11 mouse cellular contexts compared by ENCODE assay signal in genomic region chr13:51411243-51411642, GRCm38 (mm10). TPM values are rescaled to one million over a fixed set of nuclear protein-coding genes. Genes with fewer than 3 reads are reported as not detected.
A peak's percentile ranks its signal among the peaks of the same experiment; 100 is the strongest.
DNase-seq lines count a peak whose midpoint lies in the region; ATAC-seq and TF ChIP-seq lines count a peak whose summit lies in the region.
"Had no signal": no experiment of that assay in that cellular context is flagged by ENCODE, and none has a peak within 500 bp of the region (broad histone marks: within the 10 kb centered on the region; RNA-seq: fewer than 3 reads in every experiment).

No protein-coding gene starts in this region.

- peak overlapping the region; percentile 26; the same call in 1 of the 2 replicates for H3K4me2 ChIP-seq in forebrain, embryonic 11.5 days (ENCODE audit: low read depth, low read length, severe bottlenecking)
- no peak overlapping the region; the same call in 1 of the 2 replicates for H3K4me2 ChIP-seq in forebrain, embryonic 13.5 days
- no peak overlapping the region for H3K4me2 ChIP-seq in liver, postnatal 0 days (ENCODE audit: low read depth, low read length)
- H3K4me2 ChIP-seq in limb, embryonic 15.5 days, result peak overlapping the region; percentile 57

- no peak for DNase-seq in forebrain, embryonic 11.5 days (ENCODE audit: low spot score)
- no peak for DNase-seq in liver, postnatal 0 days
- DNase-seq in liver, result no peak
- DNase-seq in cerebellum, postnatal 36 days, result no peak
- DNase-seq: kidney, adult 9 months; lung, postnatal 4 days had no signal

- H3K27me3 ChIP-seq in forebrain, embryonic 11.5 days (ENCODE audit: control insufficient read depth, insufficient read depth, low read length), result no peaks in the 10 kb centered on the region
- peaks cover 13% of the 10 kb centered on the region for H3K27me3 ChIP-seq in forebrain, embryonic 13.5 days
- H3K27me3 ChIP-seq in liver, postnatal 0 days (ENCODE audit: insufficient read depth, low read length), result peaks cover 25% of the 10 kb centered on the region
- H3K27me3 ChIP-seq in limb, embryonic 15.5 days, result no peaks in the 10 kb centered on the region

- no peak overlapping the region for H3K9ac ChIP-seq in forebrain, embryonic 11.5 days (ENCODE audit: low read length)
- H3K9ac ChIP-seq in forebrain, embryonic 13.5 days, result no peak overlapping the region
- no peak overlapping the region for H3K9ac ChIP-seq in liver, postnatal 0 days (replicated peaks)
- H3K9ac ChIP-seq in limb, embryonic 15.5 days, result peak overlapping the region; percentile 26; the same call in 1 of the 2 replicates

- H3K36me3 ChIP-seq in forebrain, embryonic 11.5 days (ENCODE audit: control insufficient read depth, insufficient read depth, low read length), result no peaks in the 10 kb centered on the region
- 0 out of 2 replicates have a peak, but pooled peaks cover 6% of the 10 kb centered on the region for H3K36me3 ChIP-seq in forebrain, embryonic 13.5 days (ENCODE audit: poor library complexity, severe bottlenecking)
- H3K36me3 ChIP-seq in liver, postnatal 0 days (replicated peaks; ENCODE audit: insufficient read depth, low read length), result no peaks in the 10 kb centered on the region
- H3K36me3 ChIP-seq in limb, embryonic 15.5 days, result peaks cover 15% of the 10 kb centered on the region

- H3K27ac ChIP-seq in forebrain, embryonic 11.5 days (ENCODE audit: low read depth, low read length), result no peak overlapping the region
- no peak overlapping the region for H3K27ac ChIP-seq in forebrain, embryonic 13.5 days
- H3K27ac ChIP-seq in liver, postnatal 0 days (ENCODE audit: low read depth), result no peak overlapping the region
- peak overlapping the region; percentile 54 for H3K27ac ChIP-seq in embryonic fibroblast, embryonic 13.5 days (ENCODE audit: insufficient read depth, low read length)
- peak overlapping the region; percentile 88 for H3K27ac ChIP-seq in limb, embryonic 15.5 days

- WGBS in forebrain, embryonic 11.5 days, result 70% methylated on average over 9 of the region's 9 CpGs
- 77% methylated on average over 9 of the region's 9 CpGs for WGBS in forebrain, embryonic 13.5 days
- 64% methylated on average over 9 of the region's 9 CpGs for WGBS in liver, postnatal 0 days (ENCODE audit: insufficient replicate concordance)
- WGBS in limb, embryonic 15.5 days, result 22% methylated on average over 9 of the region's 9 CpGs

- 0 out of 2 replicates have a peak, but pooled peaks have one; percentile 29 for TF ChIP-seq EP300 in liver, postnatal 0 days (IDR thresholded peaks at IDR 0.05; ENCODE audit: low read depth)

- no peak for ATAC-seq in forebrain, embryonic 11.5 days (replicated peaks; ENCODE audit: low FRiP score)
- no peak for ATAC-seq in forebrain, embryonic 13.5 days
- ATAC-seq in liver, postnatal 0 days, result no peak
- ATAC-seq in limb, embryonic 15.5 days (ENCODE audit: insufficient number of reproducible peaks, low FRiP score, low TSS enrichment, low read depth), result no peak
- ATAC-seq in megakaryocyte progenitor cell, adult 5-6 weeks (replicated peaks; ENCODE audit: poor library complexity), result no peak
- ATAC-seq: forebrain, embryonic 16.5 days had no signal

- H3K4me3 ChIP-seq in forebrain, embryonic 11.5 days (ENCODE audit: low read depth, low read length), result no peak overlapping the region
- H3K4me3 ChIP-seq in forebrain, embryonic 13.5 days, result no peak overlapping the region
- no peak overlapping the region for H3K4me3 ChIP-seq in liver, postnatal 0 days (ENCODE audit: low read depth, low read length)
- peak overlapping the region; percentile 78 for H3K4me3 ChIP-seq in embryonic fibroblast, embryonic 13.5 days (ENCODE audit: insufficient read depth, low read length)
- peak overlapping the region; percentile 64 for H3K4me3 ChIP-seq in limb, embryonic 15.5 days

- peaks cover 5% of the 10 kb centered on the region; the same call in 1 of the 2 replicates for H3K9me3 ChIP-seq in forebrain, embryonic 11.5 days (ENCODE audit: control insufficient read depth, low read length)
- no peaks in the 10 kb centered on the region for H3K9me3 ChIP-seq in forebrain, embryonic 13.5 days (replicated peaks)
- no peaks in the 10 kb centered on the region for H3K9me3 ChIP-seq in liver, postnatal 0 days (ENCODE audit: low read length)
- H3K9me3 ChIP-seq in limb, embryonic 15.5 days, result no peaks in the 10 kb centered on the region

- TF ChIP-seq CTCF in liver, postnatal 0 days (IDR thresholded peaks at IDR 0.05; ENCODE audit: low read depth), result no peak
- TF ChIP-seq CTCF in embryonic fibroblast, embryonic 13.5 days (IDR thresholded peaks at IDR 0.05; ENCODE audit: borderline replicate concordance, insufficient read depth, low read length), result no peak

- peaks cover 11% of the 10 kb centered on the region; the same call in 1 of the 2 replicates for H3K4me1 ChIP-seq in forebrain, embryonic 11.5 days (replicated peaks; ENCODE audit: control insufficient read depth, insufficient read depth, low read length)
- peaks cover 22% of the 10 kb centered on the region for H3K4me1 ChIP-seq in forebrain, embryonic 13.5 days
- H3K4me1 ChIP-seq in liver, postnatal 0 days (ENCODE audit: insufficient read depth), result no peaks in the 10 kb centered on the region; the same call in 1 of the 2 replicates
- peaks cover 5% of the 10 kb centered on the region for H3K4me1 ChIP-seq in embryonic fibroblast, embryonic 13.5 days (ENCODE audit: control insufficient read depth, insufficient read depth, low read length)
- H3K4me1 ChIP-seq in limb, embryonic 15.5 days, result peaks cover 50% of the 10 kb centered on the region

- no peak; the same call in 1 of the 2 replicates for TF ChIP-seq POLR2A in embryonic fibroblast, embryonic 13.5 days (IDR thresholded peaks at IDR 0.05; ENCODE audit: low read depth, low read length)

RNA-seq across cellular contexts. Expression of gene S1pr3, which starts 2.8 kb away (rescaled TPM):
- 47.2 and 48.4 TPM in 2 replicates for polyA plus RNA-seq in forebrain, embryonic 11.5 days (2014; fragmentation: Nextera tagmentation; extraction: Ambion mirVana)
- 8.5 and 9.2 TPM in 2 replicates for polyA plus RNA-seq in forebrain, embryonic 13.5 days (2015; fragmentation: Nextera tagmentation; extraction: Ambion mirVana)
- polyA plus RNA-seq in liver, postnatal 0 days (2015; fragmentation: Nextera tagmentation; extraction: Ambion mirVana), result 1.3 and 1.4 TPM in 2 replicates
- polyA plus RNA-seq in embryonic fibroblast, embryonic 13.5 days (2011; ENCODE audit: insufficient read length, low read depth, missing spikeins), result 122 and 143 TPM in 2 replicates
- 101 and 109 TPM in 2 replicates for polyA plus RNA-seq in limb, embryonic 15.5 days (2015; fragmentation: Nextera tagmentation; extraction: Ambion mirVana)
- 12.5 and 13.0 TPM in 2 replicates for total RNA-seq in megakaryocyte progenitor cell, adult 5-6 weeks (2015)
- 8.0 and 8.2 TPM in 2 replicates for total RNA-seq in megakaryocyte progenitor cell, adult 5-6 weeks (2017)

Comparison
In these comparisons a context has a peak if more than half of its experiments do, and no peak if none do; other contexts are left out.
1. H3K4me2 ChIP-seq: peak in forebrain, embryonic 11.5 days (single experiment) and limb, embryonic 15.5 days (single experiment); none in forebrain, embryonic 13.5 days (single experiment) and liver, postnatal 0 days (single experiment).
2. H3K27ac ChIP-seq: peak in embryonic fibroblast, embryonic 13.5 days (single experiment) and limb, embryonic 15.5 days (single experiment); none in forebrain, embryonic 11.5 days (single experiment), forebrain, embryonic 13.5 days (single experiment) and liver, postnatal 0 days (single experiment).
3. H3K4me3 ChIP-seq: peak in embryonic fibroblast, embryonic 13.5 days (single experiment) and limb, embryonic 15.5 days (single experiment); none in forebrain, embryonic 11.5 days (single experiment), forebrain, embryonic 13.5 days (single experiment) and liver, postnatal 0 days (single experiment).